Mouse (Mus musculus) adrenal gland, postnatal 36 days (tissue): ENCODE data around the gene Nrtn. TPM values are rescaled to one million over a fixed set of nuclear protein-coding genes. Genes with fewer than 3 reads are reported as not detected.

Experiments used
- DNase-seq, 2 experiments: peaks; one replicate each; pipeline ENCODE4 v3.0.0; 2021; ENCODE audit warnings: mixed read lengths in 1 of 2
- total RNA-seq, 2 experiments: library from RNA; stranded (reverse); gene quantifications; 2 replicates each; pipeline ENCODE4 v1.2.3; 2021

The Nrtn gene
- total RNA-seq, 2 experiments from 2014 or later, result 3.8 to 5.4 TPM

DNA sequence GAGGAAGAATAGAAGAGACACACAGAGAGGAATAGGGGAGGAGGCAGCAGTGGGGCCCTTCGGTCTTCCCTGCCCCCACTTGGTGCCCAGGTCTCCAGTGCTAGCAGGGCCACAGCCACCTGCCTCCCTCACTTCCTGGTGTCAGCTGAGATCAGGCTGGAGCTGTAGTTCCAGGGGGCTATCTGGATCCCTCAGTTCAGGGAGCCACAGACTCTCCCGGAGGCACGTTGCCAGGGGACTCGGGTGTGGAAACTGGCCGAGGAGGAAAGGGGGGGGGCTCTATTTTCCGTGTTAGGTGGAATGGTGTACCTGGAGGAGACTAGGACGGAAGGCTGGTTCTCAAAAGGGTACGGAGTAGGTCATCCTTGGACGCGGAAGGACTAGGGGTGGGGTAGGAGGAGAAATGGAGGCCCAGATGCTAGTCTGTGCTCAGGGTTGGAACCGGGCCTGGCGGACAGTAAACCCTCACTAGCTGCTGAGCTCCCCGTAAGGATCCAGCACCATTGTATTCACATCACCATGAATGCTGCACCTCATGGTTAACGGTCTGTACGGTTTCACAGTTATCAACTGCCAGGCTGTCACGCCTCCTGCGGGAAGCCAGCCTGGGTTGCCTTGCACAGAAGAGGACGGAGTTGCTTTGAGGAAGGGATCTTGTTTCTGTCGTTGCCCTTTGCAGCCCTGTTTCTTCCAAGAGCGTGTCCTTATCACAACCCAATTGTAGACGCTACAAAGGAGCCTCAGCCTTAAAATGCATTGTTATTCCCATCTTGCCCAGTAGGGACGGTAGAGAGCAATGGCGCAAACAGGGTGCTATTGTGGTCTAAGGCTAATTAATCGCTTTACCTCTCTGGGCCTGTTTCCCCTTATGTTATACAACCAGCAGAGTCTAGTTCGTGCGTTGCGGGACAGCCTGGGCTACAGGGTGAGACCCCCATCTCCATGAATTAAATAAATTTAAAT, 5.7 kb upstream of the Nrtn start:
- peak; percentile 45 to 60 for DNase-seq

DNA sequence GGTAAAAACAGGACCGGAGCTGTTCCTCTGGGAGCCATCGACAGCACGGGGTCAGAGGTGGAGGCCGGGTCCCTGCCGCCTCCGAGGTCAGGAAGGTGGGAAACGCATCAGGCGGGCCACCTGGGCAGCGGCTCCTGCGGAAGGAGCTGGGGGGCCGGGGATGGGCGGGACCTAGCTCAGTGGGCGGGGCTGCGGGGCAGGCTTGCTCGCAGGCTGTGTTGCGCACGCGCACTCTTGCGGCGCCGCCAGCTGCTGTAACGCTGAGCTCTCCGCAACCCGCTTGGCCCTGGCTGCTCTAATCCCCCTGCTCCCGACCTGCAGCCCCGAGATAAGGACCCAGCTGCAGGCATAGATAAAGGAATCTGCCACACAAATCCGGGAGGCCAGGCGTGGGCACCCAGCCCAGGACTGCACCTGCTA, 4.7 kb upstream of the Nrtn start:
- DNase-seq, result peak; percentile 92 to 96

DNA sequence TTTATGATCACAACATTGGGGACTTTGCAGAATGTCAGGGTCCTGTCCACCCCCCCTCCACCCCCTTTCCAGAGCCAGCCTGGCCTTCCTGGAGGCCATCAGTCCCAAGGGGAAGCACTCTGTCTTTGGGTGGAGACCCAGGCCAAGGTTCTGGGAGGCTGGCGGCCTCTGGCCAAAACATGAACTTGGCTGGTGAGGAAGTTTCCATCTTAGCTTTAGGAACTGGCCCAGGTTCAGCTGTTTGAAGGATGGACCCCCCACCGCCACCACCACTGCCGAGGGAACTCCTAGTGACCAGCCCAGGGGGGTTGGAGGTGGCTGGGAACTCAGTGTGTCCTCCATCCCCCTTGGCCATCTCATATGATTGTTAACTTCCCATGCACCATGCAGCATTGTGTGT, 3.7 kb upstream of the Nrtn start:
- peak in 1 of 2 experiments; percentile 2 for DNase-seq

GRCm38 (mm10) chr17:56759261-56759660, 1.9 kb upstream of the Nrtn start:
- DNase-seq, result peak in 1 of 2 experiments; percentile 7

GRCm38 (mm10) chr17:56758132-56758531, 802 bp upstream of the Nrtn start:
- DNase-seq, result peak; percentile 73 to 82

DNA sequence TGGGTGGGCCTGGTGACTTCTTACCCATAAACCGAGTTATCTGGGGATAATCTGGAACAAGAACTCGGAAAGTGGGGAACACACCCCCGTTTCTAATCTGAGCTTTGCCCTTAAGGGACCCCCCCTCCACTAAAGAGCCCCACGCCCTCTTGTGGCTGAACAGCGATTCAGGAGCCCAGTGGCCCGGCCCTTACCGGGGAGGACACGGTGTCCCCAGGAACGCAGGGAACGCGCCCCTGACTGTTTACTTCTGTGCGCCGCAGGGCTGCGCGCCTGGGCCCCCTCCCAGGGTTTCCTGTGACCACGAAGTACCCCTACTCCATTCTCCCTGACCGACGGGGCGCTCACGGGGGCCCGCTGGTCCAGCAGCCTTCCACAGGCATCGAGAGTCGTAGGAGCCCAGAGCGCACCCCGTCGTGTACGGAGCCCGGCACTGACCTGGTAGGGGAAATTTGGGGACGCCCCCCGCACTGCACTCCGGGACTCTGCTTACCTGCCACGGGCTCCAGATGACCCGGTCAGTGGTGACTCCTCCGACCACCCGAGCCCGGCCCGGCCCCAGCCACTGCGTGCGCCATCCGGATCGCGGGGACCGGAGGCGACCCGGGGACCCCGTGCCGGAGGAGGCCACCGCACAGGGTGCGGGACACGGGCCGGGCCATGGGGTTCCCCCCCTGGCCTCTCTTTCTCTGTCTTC, 479 bp downstream of the Nrtn start:
- peak; percentile 54 to 67 for DNase-seq

- DNase-seq, result no peak
These were observed 2.8 kb downstream of the Nrtn start for GRCm38 (mm10) chr17:56754271-56755185.

DNA sequence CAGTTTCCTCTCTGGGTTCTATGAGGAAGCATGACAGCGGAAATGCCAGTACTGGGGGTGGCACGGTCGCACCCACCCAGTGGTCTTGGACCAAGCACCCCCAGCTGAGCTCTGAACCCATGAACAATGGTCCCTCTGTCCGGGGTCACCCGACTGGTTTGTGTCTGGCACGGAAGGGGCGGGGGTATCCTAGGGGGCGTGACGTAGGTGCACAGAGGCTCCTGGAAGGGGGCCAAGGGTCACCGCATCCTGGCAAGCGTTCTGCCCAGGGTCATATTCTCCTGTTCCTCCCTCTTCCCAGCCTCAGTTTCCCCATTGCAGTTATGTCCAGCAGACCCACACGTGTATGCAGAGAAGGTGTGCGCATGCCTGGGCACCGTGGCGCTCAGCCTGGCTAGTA, 3.9 kb downstream of the Nrtn start:
- DNase-seq, result no peak

GRCm38 (mm10) chr17:56751404-56752072, 5.8 kb downstream of the Nrtn start:
- DNase-seq, result peak; percentile 49 to 61

DNA sequence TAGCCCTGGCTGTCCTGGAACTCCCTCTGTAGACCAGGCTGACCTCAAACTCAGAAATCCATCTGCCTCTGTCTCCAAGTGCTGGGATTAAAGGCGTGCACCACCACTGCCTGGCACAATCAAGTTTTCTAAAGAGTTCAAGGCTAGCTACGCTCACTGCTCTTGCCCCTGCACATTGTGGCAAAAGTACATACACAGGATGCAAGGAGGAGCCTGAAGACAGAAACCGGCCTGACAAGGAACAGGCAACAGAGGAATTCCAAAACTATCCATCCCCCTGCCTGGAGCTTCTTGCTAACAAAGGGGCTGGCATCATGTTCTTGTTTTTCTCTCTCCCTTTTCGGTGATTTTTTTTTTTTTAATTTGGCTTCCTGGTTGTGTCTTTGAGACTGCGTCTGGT, 13.2 kb downstream of the Nrtn start:
- no peak for DNase-seq

DNA sequence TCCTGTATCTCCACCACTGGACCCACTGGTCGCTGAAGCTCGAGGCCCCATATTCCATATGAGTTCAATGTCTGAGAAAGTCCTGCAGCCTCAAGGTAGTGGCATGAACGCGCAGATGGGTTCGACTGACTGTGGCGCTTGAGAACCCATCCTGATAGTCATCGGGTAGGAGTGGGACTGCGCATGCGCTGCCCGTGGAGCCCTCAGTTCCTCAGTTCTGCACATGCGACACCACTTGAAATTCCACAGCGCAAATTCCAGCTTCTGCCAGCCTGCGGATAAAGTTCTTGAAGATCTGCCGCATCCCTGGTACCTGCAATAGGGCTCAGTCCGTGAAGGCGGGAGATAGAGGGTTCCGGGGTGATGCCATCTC, 16.6 kb downstream of the Nrtn start:
- DNase-seq, result no peak

DNA sequence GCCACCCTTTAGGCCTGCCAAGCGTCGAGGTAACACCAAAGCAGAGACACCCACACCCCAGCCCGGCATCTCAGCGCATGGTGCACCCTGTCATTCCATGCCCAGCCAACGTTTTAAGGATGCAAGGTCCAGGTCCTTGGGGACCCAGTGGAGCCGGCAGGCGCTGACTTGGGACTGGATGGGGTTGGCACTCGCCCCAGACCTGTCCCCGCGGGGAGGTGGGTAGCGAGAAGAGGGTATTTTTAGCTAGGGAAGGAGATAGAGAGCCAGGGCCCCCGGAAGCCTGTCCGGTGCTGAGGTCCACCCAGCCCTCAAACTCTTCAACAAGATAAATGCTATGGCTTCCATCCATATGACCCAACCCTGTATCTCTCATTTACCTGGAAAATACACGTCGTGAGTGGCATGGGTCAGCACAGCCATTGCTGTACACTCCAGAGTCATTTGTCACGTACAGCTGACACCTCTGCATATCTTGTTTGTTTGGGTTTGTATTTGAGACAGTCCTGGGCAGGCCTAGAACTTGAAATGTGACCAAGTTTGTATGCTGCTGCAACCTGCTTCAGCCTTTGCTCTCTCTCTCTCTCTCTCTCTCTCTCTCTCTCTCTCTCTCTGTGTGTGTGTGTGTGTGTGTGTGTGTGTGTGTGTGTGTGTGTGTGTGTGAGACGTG, 17.1 kb downstream of the Nrtn start:
- DNase-seq, result no peak

DNA sequence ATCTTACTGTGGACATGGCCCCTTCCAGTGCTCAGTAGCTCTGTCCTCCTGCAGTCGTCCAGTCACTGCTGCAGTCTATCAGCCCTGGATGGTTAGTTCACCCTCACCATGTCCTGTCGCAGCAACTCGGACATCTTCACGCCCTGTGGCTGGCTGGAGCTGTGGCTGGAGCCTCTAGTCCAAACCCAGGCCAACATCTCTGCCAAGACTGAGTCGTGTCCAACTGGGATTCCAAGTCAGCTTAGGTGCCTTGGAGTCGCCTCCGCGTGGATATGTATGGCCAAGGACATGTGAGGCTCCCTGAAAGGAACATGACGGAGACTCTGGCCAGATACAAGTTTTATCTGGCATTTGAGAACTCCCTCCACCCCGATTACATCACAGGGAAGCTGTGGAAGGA, 19.1 kb downstream of the Nrtn start:
- no peak for DNase-seq

DNA sequence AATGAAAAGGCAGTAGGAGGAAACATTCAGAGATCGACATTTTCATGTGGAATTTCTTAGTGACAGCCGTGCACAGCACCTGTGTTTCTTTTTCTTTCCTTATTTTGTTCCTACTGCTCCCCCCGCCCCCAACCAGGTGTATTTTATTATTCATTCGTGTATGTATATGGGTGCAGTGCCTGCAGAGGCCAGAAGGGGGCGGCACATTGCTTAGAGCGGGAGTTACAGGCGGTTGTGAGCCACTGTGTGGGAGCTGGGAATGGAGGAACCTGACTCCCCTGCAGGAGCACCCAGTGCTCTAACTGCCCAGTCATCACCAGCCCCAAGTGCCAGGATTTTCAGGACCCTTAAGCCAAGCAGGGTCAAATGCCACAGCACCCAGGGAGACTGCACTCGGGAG, 20.8 kb downstream of the Nrtn start:
- no peak for DNase-seq

DNA sequence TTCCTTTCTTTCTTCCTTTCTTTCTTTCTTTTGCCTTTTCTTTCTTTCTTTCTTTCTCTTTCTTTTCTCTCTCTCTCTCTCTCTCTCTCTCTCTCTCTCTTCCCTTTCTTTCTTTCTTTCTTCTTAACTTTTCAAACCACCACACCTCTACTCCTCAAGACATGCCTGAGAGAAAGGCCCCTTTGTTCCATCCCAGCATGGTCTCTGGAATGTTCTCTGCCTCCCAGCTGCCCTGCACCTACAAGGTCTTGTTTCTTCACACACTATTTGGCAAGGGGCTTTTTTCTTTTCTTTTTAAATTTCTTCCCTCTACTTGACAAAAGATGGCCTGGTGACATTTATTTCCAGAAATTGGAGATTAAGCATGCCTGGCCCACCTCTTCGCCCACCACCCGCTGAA, 27.7 kb downstream of the Nrtn start:
- no peak for DNase-seq

GRCm38 (mm10) chr17:56729151-56729550, 28.2 kb downstream of the Nrtn start:
- no peak for DNase-seq

GRCm38 (mm10) chr17:56728117-56728516, 29.2 kb downstream of the Nrtn start:
- DNase-seq, result no peak

- DNase-seq, result no peak
These were observed 29.7 kb downstream of the Nrtn start for GRCm38 (mm10) chr17:56727659-56728058.

DNA sequence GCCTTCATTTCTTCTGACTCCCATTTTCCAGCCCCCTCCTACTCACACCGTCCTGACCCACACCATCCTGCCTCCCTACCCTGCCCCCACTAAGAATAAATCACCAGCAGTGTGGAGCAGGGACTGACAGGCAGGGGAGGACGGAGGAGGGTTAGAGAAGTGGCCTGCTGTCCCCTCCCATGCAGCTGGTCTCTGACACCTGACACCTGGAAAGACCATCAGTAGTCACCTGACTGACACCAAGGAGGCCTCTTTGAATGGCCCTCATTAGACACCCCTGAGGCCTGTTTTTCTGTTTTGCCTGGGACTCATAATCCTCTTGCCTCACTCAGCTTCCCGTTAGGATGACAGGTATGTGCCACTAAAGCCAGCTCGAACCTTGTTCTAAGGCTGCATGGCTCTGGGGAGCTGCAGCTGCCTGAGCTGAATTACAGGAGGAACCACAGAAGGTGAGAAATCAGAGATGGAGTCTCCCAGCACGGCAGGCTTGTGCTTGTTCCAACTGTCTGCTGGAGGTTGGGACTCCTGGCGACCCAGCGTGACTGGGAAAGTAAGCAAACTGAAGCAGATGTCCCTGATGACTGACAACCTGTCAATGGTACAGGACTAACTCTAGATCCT, 30.2 kb downstream of the Nrtn start:
- no peak for DNase-seq

DNA sequence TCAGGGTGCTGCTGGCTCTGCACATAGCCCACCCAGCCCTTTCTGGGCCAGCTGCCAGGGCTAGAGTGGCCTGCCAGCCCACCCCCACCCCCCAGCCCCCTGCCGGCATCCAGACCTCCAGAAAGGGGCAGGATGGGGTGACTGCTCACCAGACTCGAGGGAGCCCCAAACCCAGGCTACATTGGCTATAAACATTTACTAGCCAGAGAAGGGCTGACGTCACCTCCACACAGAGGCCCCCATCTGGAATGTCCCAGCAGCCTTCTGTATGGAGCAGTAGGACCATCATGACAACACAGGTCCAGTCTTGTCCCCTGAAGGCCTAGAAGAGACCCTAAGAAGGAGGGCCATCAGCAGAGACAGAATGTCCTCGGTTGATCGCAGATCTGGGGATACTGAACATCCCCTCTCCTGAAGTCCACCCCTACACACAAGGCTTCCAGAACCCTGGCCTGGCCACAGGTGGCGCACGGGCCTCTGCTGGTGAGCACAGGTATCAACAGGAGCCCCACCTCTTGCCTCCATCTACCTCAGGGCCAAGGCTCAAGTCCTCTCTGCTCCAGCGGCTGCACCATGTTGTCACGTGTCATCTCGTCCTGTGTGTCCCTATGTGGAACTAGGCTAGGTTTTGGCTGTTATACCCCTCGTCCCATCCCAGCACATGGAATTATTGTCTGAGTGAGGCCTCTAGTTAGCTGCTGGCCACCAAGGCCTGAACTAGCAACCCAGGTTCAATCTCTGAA, 33.7 kb downstream of the Nrtn start:
- no peak for DNase-seq
